Mouse (Mus musculus) MEL (cell line): ENCODE results near the gene Zwilch. TPM values are rescaled to one million over a fixed set of nuclear protein-coding genes. Genes with fewer than 3 reads are reported as not detected.
"Not testable (repeated sequence)": the region's sequence is repeated elsewhere in the genome, so short reads cannot be mapped to it uniquely, and the experiment has no call there.

Experiments
- DNase-seq: peaks from one replicate; pipeline ENCODE4 v3.0.0; 2011; ENCODE audit warnings: low read depth, low spot score
- H3K27ac ChIP-seq: 2 replicates; pipeline ENCODE4 v1.5.1; 2012; ENCODE audit warnings: low read depth, mild to moderate bottlenecking, control low read depth, low read length, moderate library complexity; ENCODE audit not compliant: control insufficient read depth
- H3K27me3 ChIP-seq, 2 experiments: fragments of 150-350 bp in 1 of 2; sonication (generic) in 1 of 2; 2 replicates each; pipeline ENCODE4 v1.6.1; 2012; ENCODE audit warnings: low read length in 2 of 2, mild to moderate bottlenecking in 2 of 2, improper control_type of control experiment in 1 of 2, moderate library complexity in 1 of 2; ENCODE audit not compliant: insufficient read depth in 2 of 2, control insufficient read depth in 1 of 2
- H3K36me3 ChIP-seq, 2 experiments: 2 replicates each; pipeline ENCODE4 v1.6.1; 2012 to 2014; ENCODE audit warnings: low read length in 2 of 2, improper control_type of control experiment in 1 of 2, inconsistent platforms in 1 of 2, mild to moderate bottlenecking in 1 of 2; ENCODE audit not compliant: insufficient read depth in 2 of 2, control insufficient read depth in 1 of 2
- H3K4me1 ChIP-seq, 2 experiments: fragments of 150-350 bp in 1 of 2; sonication (generic) in 1 of 2; 2 replicates each; pipeline ENCODE4 v1.6.1; 2012; ENCODE audit warnings: low read length in 2 of 2, improper control_type of control experiment in 1 of 2, mild to moderate bottlenecking in 1 of 2; ENCODE audit not compliant: insufficient read depth in 2 of 2, control insufficient read depth in 1 of 2
- H3K4me3 ChIP-seq, 2 experiments: fragments of 150-350 bp in 1 of 2; sonication (generic) in 1 of 2; 2 replicates each; pipeline ENCODE4 v1.5.1; 2012; ENCODE audit warnings: low read depth in 2 of 2, low read length in 2 of 2, mild to moderate bottlenecking in 2 of 2, moderate library complexity in 2 of 2, control low read depth in 1 of 2, improper control_type of control experiment in 1 of 2; ENCODE audit not compliant: control insufficient read depth in 1 of 2, insufficient read depth in 1 of 2
- H3K79me2 ChIP-seq: 2 replicates; pipeline ENCODE4 v1.6.1; 2012; ENCODE audit warnings: mild to moderate bottlenecking, low read length, moderate library complexity; ENCODE audit not compliant: control insufficient read depth, poor library complexity, insufficient read depth
- H3K9ac ChIP-seq: 2 replicates; pipeline ENCODE4 v1.6.1; 2012; ENCODE audit warnings: low read depth, mild to moderate bottlenecking, control low read depth, low read length, moderate library complexity; ENCODE audit not compliant: control insufficient read depth, poor library complexity, severe bottlenecking
- H3K9me3 ChIP-seq: fragments of 150-350 bp; sonication (generic); replicated peaks from 2 replicates; pipeline ENCODE4 v1.6.1; 2012; ENCODE audit warnings: mild to moderate bottlenecking, low read length, improper control_type of control experiment, moderate library complexity; ENCODE audit not compliant: insufficient read depth
- CHD1 ChIP-seq: IDR thresholded peaks from 2 replicates; pipeline ENCODE4 v1.6.1; 2012; ENCODE audit warnings: low read depth, mild to moderate bottlenecking, inconsistent platforms, low read length, improper control_type of control experiment
- CTCF ChIP-seq, 3 experiments: IDR thresholded peaks in 2 of 3; conservative IDR thresholded peaks in 1 of 3; 2 replicates each; pipeline ENCODE4 v1.5.1; 2011 to 2012; ENCODE audit warnings: low read length in 3 of 3, low read depth in 2 of 3, mild to moderate bottlenecking in 2 of 3, improper control_type of control experiment in 1 of 3, inconsistent platforms in 1 of 3, mixed read lengths in 1 of 3, moderate library complexity in 1 of 3; ENCODE audit not compliant: control insufficient read depth in 1 of 3, insufficient read depth in 1 of 3, poor library complexity in 1 of 3, severe bottlenecking in 1 of 3
- GABPA ChIP-seq: IDR thresholded peaks from 2 replicates; pipeline ENCODE4 v1.6.1; 2012; ENCODE audit warnings: low read depth, mild to moderate bottlenecking, inconsistent platforms, low read length, improper control_type of control experiment, moderate library complexity
- GATA1 ChIP-seq: IDR thresholded peaks from 2 replicates; pipeline ENCODE4 v1.6.1; 2011; ENCODE audit warnings: low read depth, low read length, improper control_type of control experiment
- KAT2A ChIP-seq: conservative IDR thresholded peaks from 2 replicates; pipeline ENCODE4 v1.6.1; 2012; ENCODE audit warnings: low read depth, low read length, improper control_type of control experiment, inconsistent platforms
- MAZ ChIP-seq: IDR thresholded peaks from 2 replicates; pipeline ENCODE4 v1.6.1; 2012; ENCODE audit warnings: low read depth, mild to moderate bottlenecking, inconsistent platforms, low read length, improper control_type of control experiment
- MXI1 ChIP-seq: IDR thresholded peaks from 2 replicates; pipeline ENCODE4 v1.6.1; 2011; ENCODE audit warnings: mild to moderate bottlenecking, low read depth, low read length, improper control_type of control experiment
- MYB ChIP-seq: IDR thresholded peaks from 2 replicates; pipeline ENCODE4 v1.6.1; 2011; ENCODE audit warnings: mild to moderate bottlenecking, low read depth, low read length, improper control_type of control experiment
- MYC ChIP-seq: IDR thresholded peaks from 2 replicates; pipeline ENCODE4 v1.6.1; 2011; ENCODE audit warnings: low read depth, mild to moderate bottlenecking, low read length, improper control_type of control experiment, moderate library complexity
- NRF1 ChIP-seq: IDR thresholded peaks from 2 replicates; pipeline ENCODE4 v1.6.1; 2014; ENCODE audit warnings: low read depth, mild to moderate bottlenecking, inconsistent platforms, low read length, improper control_type of control experiment, moderate library complexity; ENCODE audit not compliant: poor library complexity, insufficient read depth, severe bottlenecking
- POLR2AphosphoS5 ChIP-seq: IDR thresholded peaks from 2 replicates; pipeline ENCODE4 v1.6.1; 2012; ENCODE audit warnings: low read depth, borderline replicate concordance, mild to moderate bottlenecking, inconsistent platforms, low read length, moderate library complexity, mixed read lengths
- SIN3A ChIP-seq: IDR thresholded peaks from 2 replicates; pipeline ENCODE4 v1.6.1; 2012; ENCODE audit warnings: low read length, improper control_type of control experiment, inconsistent platforms
- TAL1 ChIP-seq: IDR thresholded peaks from 2 replicates; pipeline ENCODE4 v1.6.1; 2012; ENCODE audit warnings: mild to moderate bottlenecking, inconsistent platforms, low read length, moderate library complexity, mixed read lengths
- USF1 ChIP-seq: IDR thresholded peaks from 2 replicates; pipeline ENCODE4 v1.6.1; 2014; ENCODE audit warnings: low read depth, mild to moderate bottlenecking, inconsistent platforms, low read length, improper control_type of control experiment, moderate library complexity
- ZNF384 ChIP-seq: IDR thresholded peaks from 2 replicates; pipeline ENCODE4 v1.6.1; 2012; ENCODE audit warnings: low read depth, mild to moderate bottlenecking, inconsistent platforms, low read length, improper control_type of control experiment
- polyA plus RNA-seq, 2 experiments: library from polyadenylated mRNA; stranded (reverse) in 1 of 2; unstranded in 1 of 2; fragments of >175 nt in 1 of 2; fragments of >200 nt in 1 of 2; gene quantifications; 2 replicates each; pipeline versions ENCODE4 v1.2.1 to v1.2.4; 2012; ENCODE audit warnings: low replicate concordance in 2 of 2, low read depth in 1 of 2; ENCODE audit not compliant: insufficient read length in 2 of 2, insufficient read depth in 1 of 2, missing spikeins in 1 of 2
- total RNA-seq: library from RNA; depleted of rRNA; stranded (reverse); fragments of 300-350 nt; gene quantifications from 2 replicates; pipeline ENCODE4 v1.2.3, GENCODE M21; 2012

The Zwilch gene
- total and polyA plus RNA-seq, 3 experiments: 60.6 to 89.2 TPM; not detected in 1

GRCm38 (mm10) chr9:64172145-64172815 is 624 bp downstream of the Zwilch start (continued):
- TF ChIP-seq MXI1 (no peak), POLR2AphosphoS5 (no peak)

- not testable (repeated sequence) for H3K9ac ChIP-seq, H3K27ac ChIP-seq, H3K4me1 ChIP-seq, H3K27me3 ChIP-seq, H3K4me3 ChIP-seq, H3K9me3 ChIP-seq
- DNase-seq: peak; percentile 37
- Histone ChIP-seq H3K36me3 (peaks cover 11 to 21% of the 10 kb centered on the region in 2 experiments), H3K79me2 (peaks cover 48% of the 10 kb centered on the region)
- 0 out of 2 replicates have a peak, but pooled peaks have one; percentile 51 for TF ChIP-seq ZNF384
These were observed 2.9 kb downstream of the Zwilch start for GRCm38 (mm10) chr9:64169967-64170366.

DNA sequence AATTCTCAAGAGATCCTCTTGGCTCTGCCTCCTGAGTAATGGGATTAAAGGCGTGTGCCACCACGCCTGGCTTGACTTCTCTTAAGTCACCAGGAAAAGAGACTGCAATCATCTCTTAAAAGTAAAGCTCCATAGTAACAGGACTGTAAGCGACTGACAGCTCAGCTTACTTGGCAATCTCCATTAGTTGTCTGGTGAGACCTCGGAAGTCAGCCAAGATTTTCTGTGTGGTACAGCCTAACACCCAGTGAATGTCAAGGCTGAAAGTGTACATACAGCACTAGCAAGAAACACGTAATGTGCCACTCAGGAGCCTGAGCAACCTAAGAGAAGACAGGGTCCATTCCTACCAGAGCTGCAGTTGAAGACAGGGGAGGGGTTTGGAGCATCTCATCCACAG is 12.4 kb downstream of the Zwilch start:
- no peak for TF ChIP-seq NRF1
- TF ChIP-seq CTCF (IDR thresholded peaks at IDR 0.05 in 2 of 3, conservative IDR thresholded peaks at IDR 0.05 in 1 of 3; ENCODE audit: control insufficient read depth in 1 of 3, insufficient read depth in 1 of 3, low read depth in 2 of 3, low read length in 3 of 3, poor library complexity in 1 of 3, severe bottlenecking in 1 of 3): no peak
- no peak for TF ChIP-seq GABPA
- no peak for TF ChIP-seq MXI1
- no peak for TF ChIP-seq MYC
- no peak for TF ChIP-seq CHD1
- peaks cover 0 to 5% of the 10 kb centered on the region in 2 experiments; a peak in 2 of 4 replicates for H3K4me1 ChIP-seq
- no peak overlapping the region for H3K4me3 ChIP-seq
- no peaks in the 10 kb centered on the region for H3K79me2 ChIP-seq
- DNase-seq: no peak
- no peaks in the 10 kb centered on the region for H3K9me3 ChIP-seq
- H3K27ac ChIP-seq: no peak overlapping the region
- peaks cover 12 to 48% of the 10 kb centered on the region in 2 experiments for H3K36me3 ChIP-seq
- no peak overlapping the region for H3K9ac ChIP-seq
- H3K27me3 ChIP-seq: no peaks in the 10 kb centered on the region

DNA sequence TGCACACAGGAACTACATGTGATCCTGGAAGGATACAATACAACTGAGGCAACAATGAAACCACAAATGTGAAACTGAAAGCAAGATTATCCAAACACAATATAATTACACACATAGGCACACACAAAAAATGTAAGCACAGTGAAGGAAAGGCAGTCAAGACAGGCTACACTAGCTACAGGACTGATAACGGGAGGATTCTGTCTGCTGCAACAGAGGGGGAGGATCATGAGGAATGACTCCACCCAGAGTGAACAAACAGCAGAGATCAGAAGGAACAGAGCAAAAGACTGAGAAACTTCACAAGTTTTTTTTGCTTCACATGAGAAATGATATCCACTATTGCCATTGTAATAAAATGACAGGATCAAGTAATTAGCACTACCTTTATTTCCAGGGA is 16.3 kb downstream of the Zwilch start:
- Histone ChIP-seq H3K27ac (no peak overlapping the region), H3K9me3 (no peaks in the 10 kb centered on the region), H3K4me3 (no peak overlapping the region)
- TF ChIP-seq MAZ (no peak), USF1 (no peak), KAT2A (no peak), MYB (no peak), NRF1 (no peak), SIN3A (no peak), GATA1 (peak; percentile 27; the same call in 1 of the 2 replicates), TAL1 (no peak)
- TF ChIP-seq, all 39 proteins: peak for 1
- peak; percentile 54 for DNase-seq
- H3K79me2 ChIP-seq: no peaks in the 10 kb centered on the region
- H3K27me3 ChIP-seq: no peaks in the 10 kb centered on the region
- H3K9ac ChIP-seq: no peak overlapping the region
- H3K36me3 ChIP-seq: peaks cover 6 to 53% of the 10 kb centered on the region in 2 experiments
- peaks cover 0 to 5% of the 10 kb centered on the region in 2 experiments; a peak in 2 of 4 replicates for H3K4me1 ChIP-seq
